Mouse (Mus musculus) activated CD4-positive, CD25-positive, alpha-beta regulatory T cell (primary cell): ENCODE results near the gene Coq3. TPM values are rescaled to one million over a fixed set of nuclear protein-coding genes. Genes with fewer than 3 reads are reported as not detected.

Experiments
- polyA plus RNA-seq, 2 experiments: library from polyadenylated mRNA; unstranded; fragments of 100-300 nt; shearing (Covaris generic); gene quantifications; one replicate each; pipeline ENCODE4 v1.2.1; 2017

Gene Coq3
- polyA plus RNA-seq: 10 to 100 TPM; 10.8 to 11.0 TPM

DNA sequence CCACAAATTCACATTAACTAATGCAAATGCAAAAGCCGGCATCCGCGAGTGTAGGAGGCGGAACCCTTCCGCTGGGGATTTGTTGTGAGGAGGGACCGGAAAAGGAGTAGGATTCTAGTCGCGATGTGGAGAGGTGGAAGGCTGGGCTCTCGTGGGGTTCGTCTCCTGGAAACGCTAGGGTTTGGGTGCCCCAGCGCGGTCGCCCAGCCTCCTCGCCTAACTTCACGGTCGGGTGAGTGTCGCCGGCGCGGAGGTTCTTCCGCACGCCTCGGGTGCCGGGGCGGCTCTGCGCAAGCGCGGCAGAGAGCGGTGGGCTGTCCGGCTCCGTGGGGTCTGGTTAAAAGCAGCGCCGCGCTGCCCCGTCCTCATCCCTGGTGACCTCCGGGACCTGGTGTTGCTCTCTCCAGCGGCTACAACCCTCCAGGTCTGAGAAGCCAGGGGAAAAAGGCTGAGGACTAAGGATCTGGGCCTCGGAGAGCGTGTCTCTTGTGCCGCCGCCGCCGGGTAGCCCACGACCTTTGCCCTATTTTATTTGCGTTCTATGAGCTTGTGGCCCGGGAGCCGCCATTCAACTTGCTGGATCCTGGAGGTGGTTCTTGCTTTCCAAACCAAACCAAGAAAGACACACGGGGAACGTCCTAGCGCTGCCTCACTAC lies at the start of gene Coq3:
Coq3 (plus strand) TSS at position 109 of the 656 bp plus-strand sequence.

DNA sequence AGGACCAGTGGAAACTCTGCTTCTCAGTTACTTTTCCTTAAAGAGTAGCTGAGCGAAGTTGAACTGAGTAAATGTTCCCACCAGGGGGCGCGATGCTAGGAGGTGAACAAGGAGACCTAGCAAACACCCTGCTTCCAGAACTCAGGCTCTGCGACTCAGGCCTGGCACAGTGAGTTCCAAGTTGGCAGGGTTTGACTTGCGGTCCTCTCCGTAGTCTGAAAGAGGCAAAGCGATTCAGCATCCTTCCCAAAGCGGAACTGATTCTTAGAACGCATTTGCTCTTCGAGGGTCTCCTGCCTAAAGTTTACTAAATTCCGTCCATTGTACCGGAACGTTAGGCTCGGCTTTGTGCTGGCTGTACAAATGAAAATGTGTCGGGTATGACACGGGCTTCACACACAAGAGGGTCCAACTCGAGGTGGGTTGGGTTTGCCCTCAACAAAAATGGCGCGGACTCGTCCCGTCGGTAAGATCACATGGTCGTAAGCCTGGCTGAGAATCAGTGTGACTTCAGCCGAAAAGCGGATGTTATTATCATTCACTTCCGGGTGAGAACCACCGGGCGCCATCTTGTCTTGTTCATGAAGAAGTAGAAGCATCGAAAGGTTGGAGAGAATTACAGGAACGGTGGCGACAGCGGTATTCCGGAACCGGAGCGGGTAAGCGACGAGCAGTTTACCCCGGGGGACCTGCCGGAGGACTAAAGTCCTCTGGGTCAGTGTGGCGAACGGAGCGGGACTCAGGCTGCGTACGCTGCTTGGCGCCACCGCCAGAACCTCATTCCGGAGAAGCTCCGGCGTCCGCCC lies 31.8 kb upstream of the Coq3 start, which contains the start of gene Pnisr:
Pnisr (plus strand) TSS at position 103 of the 806 bp plus-strand sequence.

DNA sequence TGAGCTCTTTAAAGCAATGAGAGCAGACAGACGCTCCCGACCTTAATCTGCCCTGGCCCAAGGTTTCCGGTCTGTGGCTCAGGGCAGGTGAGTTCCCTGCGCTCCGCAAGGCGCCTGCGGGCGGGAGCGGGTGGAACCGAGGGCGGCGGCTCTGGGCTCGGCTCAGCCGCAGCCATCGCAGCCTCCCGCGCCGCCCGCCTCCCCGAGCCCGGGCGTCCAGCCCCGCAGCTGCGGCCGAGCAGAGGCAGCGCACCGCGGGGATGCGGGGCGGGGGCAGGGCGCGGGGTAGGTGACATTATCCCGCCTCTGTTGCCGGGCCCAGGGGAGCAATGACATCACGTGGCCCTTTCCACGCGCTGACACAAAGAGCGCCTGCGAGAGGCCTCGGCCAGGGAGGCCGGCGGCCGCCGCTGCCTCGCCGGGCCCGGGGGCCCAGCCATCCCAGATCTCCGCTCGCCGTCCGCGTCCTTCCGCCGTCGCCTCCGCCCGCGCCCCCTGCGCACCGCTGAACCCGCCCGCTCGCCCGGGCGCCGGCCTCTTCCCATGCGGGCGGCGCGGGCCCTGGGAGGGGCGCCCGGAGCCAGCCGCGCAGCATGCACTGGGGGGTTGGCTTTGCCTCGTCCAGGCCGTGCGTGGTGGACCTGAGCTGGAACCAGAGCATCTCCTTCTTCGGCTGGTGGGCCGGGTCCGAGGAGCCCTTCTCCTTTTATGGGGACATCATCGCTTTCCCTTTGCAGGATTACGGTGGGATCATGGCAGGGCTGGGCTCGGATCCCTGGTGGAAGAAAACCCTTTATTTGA lies 51.7 kb downstream of the Coq3 start, which contains the start of gene Faxc:
Faxc (plus strand) TSS at position 359 of the 801 bp plus-strand sequence.

Other genes starting within 250 kb of the Coq3 start
- under 1 TPM in 1 of 2 experiments, not detected in 1; 0.45 TPM for gene Prdm13, start 193.7 kb upstream of the Coq3 start, polyA plus RNA-seq
- 10 to 100 TPM; 27.4 to 36.3 TPM for gene Ccnc, start 152.0 kb upstream of the Coq3 start, polyA plus RNA-seq
- gene Usp45, start 112.5 kb upstream of the Coq3 start, polyA plus RNA-seq: 10 to 100 TPM; 20.0 to 22.4 TPM
- gene Tstd3, start 112.5 kb upstream of the Coq3 start, polyA plus RNA-seq: 10 to 100 TPM; 16.4 to 35.4 TPM
- gene Pnisr, start 32.1 kb upstream of the Coq3 start, polyA plus RNA-seq: 100 to 1,000 TPM; 150 to 166 TPM
- under 1 TPM in 1 of 2 experiments, not detected in 1; 0.45 TPM for gene Faxc, start 51.7 kb downstream of the Coq3 start, polyA plus RNA-seq